Mouse (Mus musculus) embryonic facial prominence, embryonic 14.5 days (tissue): Measurements from ENCODE around the gene Trak1. TPM values are rescaled to one million over a fixed set of nuclear protein-coding genes. Genes with fewer than 3 reads are reported as not detected.
A peak's percentile ranks its signal among the peaks of the same experiment; 100 is the strongest.

ENCODE experiments used
- ATAC-seq: fragments of 200-750 bp; cut with Nextera tagmentation; 2 replicates; pipeline ENCODE4 v1.8.0; 2017; ENCODE audit warnings: low read depth, moderate number of reproducible peaks, moderate TSS enrichment
- DNase-seq: peaks from one replicate; pipeline ENCODE4 v3.0.0-alpha.2; 2015; ENCODE audit warnings: low spot score
- H3K27ac ChIP-seq: fragments of 300-500 bp; sonication (generic); replicated peaks from 2 replicates; pipeline ENCODE4 v1.5.1; 2014; ENCODE audit warnings: low read depth, mild to moderate bottlenecking, low read length, moderate library complexity
- H3K27me3 ChIP-seq: fragments of 300-500 bp; sonication (generic); replicated peaks from 2 replicates; pipeline ENCODE4 v1.6.1; 2014; ENCODE audit warnings: low read length; ENCODE audit not compliant: control insufficient read depth, insufficient read depth
- H3K36me3 ChIP-seq: fragments of 300-500 bp; sonication (generic); 2 replicates; pipeline ENCODE4 v1.6.1; 2014; ENCODE audit warnings: low read length, mixed read lengths; ENCODE audit not compliant: control insufficient read depth, insufficient read depth
- H3K4me1 ChIP-seq: fragments of 300-500 bp; sonication (generic); 2 replicates; pipeline ENCODE4 v1.6.1; 2014; ENCODE audit warnings: antibody characterized with exemption, low read length; ENCODE audit not compliant: control insufficient read depth, insufficient read depth
- H3K4me2 ChIP-seq: fragments of 300-500 bp; sonication (generic); 2 replicates; pipeline ENCODE4 v1.6.1; 2014; ENCODE audit warnings: low read depth, mild to moderate bottlenecking, low read length, moderate library complexity, mixed read lengths
- H3K4me3 ChIP-seq: fragments of 300-500 bp; sonication (generic); 2 replicates; pipeline ENCODE4 v1.5.1; 2014; ENCODE audit warnings: low read depth, mild to moderate bottlenecking, low read length
- H3K9ac ChIP-seq: fragments of 300-500 bp; sonication (generic); 2 replicates; pipeline ENCODE4 v1.6.1; 2014; ENCODE audit warnings: low read depth, mild to moderate bottlenecking, low read length, moderate library complexity, mixed read lengths
- H3K9me3 ChIP-seq: fragments of 300-500 bp; sonication (generic); 2 replicates; pipeline ENCODE4 v1.6.1; 2016; ENCODE audit warnings: low read length; ENCODE audit not compliant: control insufficient read depth
- WGBS: fragments of 180-500 bp; shearing (Covaris S2); extraction: QIAGEN DNeasy Blood & Tissue Kit; methylation state at CpG from one replicate; pipeline ENCODE4 v1.1.7; 2014; 5-methylcytosine and 5-hydroxymethylcytosine counted together
- polyA plus RNA-seq: library from polyadenylated mRNA; unstranded; fragments of >200 nt; fragmentation: Nextera tagmentation; extraction: Ambion mirVana; gene quantifications from 2 replicates; pipeline ENCODE4 v1.2.1, GENCODE M21; 2014

Gene Trak1
- polyA plus RNA-seq, 1 experiment from 2014 or later, result 28.3 TPM

- ATAC-seq, result no peak
- WGBS, result 91% methylated on average over 13 of the region's 13 CpGs
These were observed 94.6 kb downstream of the Trak1 start for GRCm38 (mm10) chr9:121391898-121392297.

GRCm38 (mm10) chr9:121392427-121392826, 95.1 kb downstream of the Trak1 start:
- WGBS, result 54% methylated on average over 5 of the region's 5 CpGs
- Histone ChIP-seq H3K4me3 (no peak overlapping the region), H3K36me3 (peaks cover 3% of the 10 kb centered on the region; the same call in 1 of the 2 replicates), H3K27ac (no peak overlapping the region), H3K4me1 (peaks cover 6% of the 10 kb centered on the region), H3K9me3 (no peaks in the 10 kb centered on the region), H3K27me3 (no peaks in the 10 kb centered on the region), H3K9ac (no peak overlapping the region), H3K4me2 (no peak overlapping the region)
- 0 out of 2 replicates have a peak, but pooled peaks have one; percentile 42 for ATAC-seq
- DNase-seq, result peak; percentile 63

More at GRCm38 (mm10) chr9:121391898-121392297, 94.6 kb downstream of the Trak1 start:
- DNase-seq, result no peak
- Histone ChIP-seq H3K27me3 (no peaks in the 10 kb centered on the region), H3K36me3 (peaks cover 3% of the 10 kb centered on the region; the same call in 1 of the 2 replicates), H3K27ac (no peak overlapping the region), H3K4me1 (peaks cover 6% of the 10 kb centered on the region), H3K4me2 (no peak overlapping the region), H3K4me3 (no peak overlapping the region), H3K9ac (no peak overlapping the region), H3K9me3 (no peaks in the 10 kb centered on the region)

GRCm38 (mm10) chr9:121393104-121393503, 95.8 kb downstream of the Trak1 start:
- Histone ChIP-seq H3K4me2 (no peak overlapping the region), H3K27me3 (no peaks in the 10 kb centered on the region), H3K9ac (no peak overlapping the region), H3K9me3 (no peaks in the 10 kb centered on the region), H3K4me1 (peaks cover 6% of the 10 kb centered on the region), H3K4me3 (no peak overlapping the region), H3K36me3 (peaks cover 3% of the 10 kb centered on the region; the same call in 1 of the 2 replicates), H3K27ac (no peak overlapping the region)
- DNase-seq, result no peak
- 96% methylated on average over 4 of the region's 4 CpGs for WGBS
- ATAC-seq, result no peak

GRCm38 (mm10) chr9:121394882-121395281, 97.6 kb downstream of the Trak1 start:
- no peak overlapping the region for H3K27ac ChIP-seq
- H3K4me1 ChIP-seq, result no peaks in the 10 kb centered on the region
- ATAC-seq (no peak), DNase-seq (no peak)
- no peaks in the 10 kb centered on the region for H3K27me3 ChIP-seq
- H3K4me3 ChIP-seq, result no peak overlapping the region
- no peaks in the 10 kb centered on the region for H3K9me3 ChIP-seq
- no peak overlapping the region for H3K4me2 ChIP-seq
- 58% methylated on average over 2 of the region's 2 CpGs for WGBS
- H3K9ac ChIP-seq, result no peak overlapping the region
- H3K36me3 ChIP-seq, result peaks cover 3% of the 10 kb centered on the region; the same call in 1 of the 2 replicates

- DNase-seq, result no peak
- Histone ChIP-seq H3K9ac (no peak overlapping the region), H3K4me1 (no peaks in the 10 kb centered on the region), H3K27ac (no peak overlapping the region), H3K27me3 (no peaks in the 10 kb centered on the region), H3K4me3 (no peak overlapping the region), H3K36me3 (peaks cover 3% of the 10 kb centered on the region; the same call in 1 of the 2 replicates), H3K9me3 (no peaks in the 10 kb centered on the region), H3K4me2 (no peak overlapping the region)
- no peak for ATAC-seq
- 93% methylated on average over 5 of the region's 5 CpGs for WGBS
These were observed 98.5 kb downstream of the Trak1 start for GRCm38 (mm10) chr9:121395812-121396211.

DNA sequence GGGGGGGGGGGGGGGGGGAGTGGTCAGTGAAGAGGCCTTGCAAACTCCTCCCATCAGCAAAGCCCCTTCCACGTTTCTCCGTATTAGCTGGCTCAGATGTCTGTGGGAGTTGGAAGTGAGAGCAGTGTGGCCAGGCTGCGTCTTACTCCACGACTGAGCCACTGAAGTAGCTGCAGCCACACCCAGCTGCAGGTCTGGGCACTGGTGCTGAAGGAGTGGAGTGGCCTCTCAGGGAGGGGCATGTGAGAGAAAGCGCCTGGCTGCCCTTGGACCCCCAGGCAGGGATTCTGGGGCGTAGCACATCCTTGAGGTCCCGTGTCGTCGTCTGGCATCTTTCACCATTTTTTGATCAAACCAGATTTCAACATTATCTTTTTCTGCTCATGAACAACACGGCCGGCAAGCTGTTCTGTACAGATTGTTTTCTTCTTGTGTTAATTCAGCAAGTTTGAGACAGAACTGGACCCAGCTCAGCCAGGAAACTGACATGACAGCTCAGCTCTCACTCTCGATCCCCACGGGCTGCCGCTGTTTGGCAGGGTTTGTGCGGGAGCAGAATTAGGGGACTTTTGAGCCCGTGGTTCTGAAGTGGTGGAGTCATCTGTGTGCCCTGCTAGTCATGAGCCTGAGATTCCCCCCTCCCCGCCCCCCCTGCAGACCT, 100.9 kb downstream of the Trak1 start:
- no peak overlapping the region for H3K4me3 ChIP-seq
- H3K9me3 ChIP-seq, result no peaks in the 10 kb centered on the region
- 0 out of 2 replicates have a peak, but pooled peaks cover 4% of the 10 kb centered on the region for H3K4me1 ChIP-seq
- ATAC-seq (no peak), DNase-seq (no peak)
- H3K4me2 ChIP-seq, result no peak overlapping the region
- WGBS, result 58% methylated on average over 17 of the region's 17 CpGs
- H3K27ac ChIP-seq, result no peak overlapping the region
- H3K36me3 ChIP-seq, result no peaks in the 10 kb centered on the region; the same call in 1 of the 2 replicates
- no peaks in the 10 kb centered on the region for H3K27me3 ChIP-seq
- no peak overlapping the region; the same call in 1 of the 2 replicates for H3K9ac ChIP-seq

DNA sequence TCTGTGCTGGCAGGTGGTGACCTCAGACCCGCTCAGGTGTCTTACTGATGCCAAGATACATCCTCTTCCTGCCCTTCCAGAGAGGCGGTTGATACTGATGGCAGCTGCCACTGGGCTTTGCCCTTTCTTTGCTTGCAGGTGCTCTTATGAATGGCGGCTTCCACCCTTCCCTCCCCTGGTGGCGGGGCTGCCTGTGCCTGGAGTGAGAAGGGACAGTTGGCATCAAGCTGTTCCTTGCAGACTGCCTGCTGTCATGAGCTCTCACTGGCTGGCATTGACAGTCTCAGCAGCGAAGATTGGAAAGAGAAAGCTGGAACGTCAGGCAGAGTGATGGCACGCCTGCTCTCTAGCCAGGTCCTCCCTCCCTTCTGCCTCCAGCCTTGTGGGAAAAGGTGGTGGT, 101.5 kb downstream of the Trak1 start:
- ATAC-seq (no peak), DNase-seq (no peak)
- no peak overlapping the region for H3K4me2 ChIP-seq
- 0 out of 2 replicates have a peak, but pooled peaks cover 4% of the 10 kb centered on the region for H3K4me1 ChIP-seq
- H3K27ac ChIP-seq, result no peak overlapping the region
- H3K9me3 ChIP-seq, result no peaks in the 10 kb centered on the region
- 71% methylated on average over 7 of the region's 7 CpGs for WGBS
- H3K36me3 ChIP-seq, result no peaks in the 10 kb centered on the region; the same call in 1 of the 2 replicates
- H3K4me3 ChIP-seq, result no peak overlapping the region
- no peaks in the 10 kb centered on the region for H3K27me3 ChIP-seq
- no peak overlapping the region; the same call in 1 of the 2 replicates for H3K9ac ChIP-seq

GRCm38 (mm10) chr9:121400608-121401007, 103.3 kb downstream of the Trak1 start:
- H3K36me3 ChIP-seq, result no peaks in the 10 kb centered on the region
- H3K4me2 ChIP-seq, result no peak overlapping the region
- no peaks in the 10 kb centered on the region for H3K27me3 ChIP-seq
- no peaks in the 10 kb centered on the region for H3K9me3 ChIP-seq
- no peak overlapping the region for H3K9ac ChIP-seq
- no peak overlapping the region for H3K27ac ChIP-seq
- no peak for ATAC-seq
- 0 out of 2 replicates have a peak, but pooled peaks cover 4% of the 10 kb centered on the region for H3K4me1 ChIP-seq
- no peak overlapping the region for H3K4me3 ChIP-seq
- 82% methylated on average over 8 of the region's 8 CpGs for WGBS
- no peak for DNase-seq
